Mouse (Mus musculus): ENCODE measurements around the gene C130032M10Rik. TPM values are rescaled to one million over a fixed set of nuclear protein-coding genes. Genes with fewer than 3 reads are reported as not detected.

The C130032M10Rik gene
- polyA plus RNA-seq (2017; shearing (Covaris generic)): not detected

DNA sequence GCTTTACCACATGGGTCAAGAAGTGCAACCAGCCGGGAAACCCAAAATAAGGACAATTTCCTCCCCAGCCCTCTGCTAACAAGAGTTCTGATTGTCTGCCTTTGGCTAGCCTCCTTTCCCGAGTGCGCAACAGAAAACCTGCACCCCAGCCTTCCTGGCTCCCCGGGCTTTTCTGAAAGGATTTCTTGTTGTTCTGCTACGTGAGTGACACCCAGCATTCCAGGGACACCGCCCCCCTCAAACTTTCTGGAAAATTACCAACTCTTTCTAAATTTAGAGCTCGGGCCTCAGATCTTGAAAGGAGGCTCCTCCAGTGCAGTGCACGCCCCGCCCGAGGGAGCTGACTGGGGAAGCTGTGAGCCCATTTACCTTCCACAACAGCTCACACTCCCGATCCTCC lies at the start of gene C130032M10Rik:
TSS of gene C130032M10Rik (plus strand) at position 334 of the 400 bp plus-strand sequence.
- no peak for ATAC-seq

DNA sequence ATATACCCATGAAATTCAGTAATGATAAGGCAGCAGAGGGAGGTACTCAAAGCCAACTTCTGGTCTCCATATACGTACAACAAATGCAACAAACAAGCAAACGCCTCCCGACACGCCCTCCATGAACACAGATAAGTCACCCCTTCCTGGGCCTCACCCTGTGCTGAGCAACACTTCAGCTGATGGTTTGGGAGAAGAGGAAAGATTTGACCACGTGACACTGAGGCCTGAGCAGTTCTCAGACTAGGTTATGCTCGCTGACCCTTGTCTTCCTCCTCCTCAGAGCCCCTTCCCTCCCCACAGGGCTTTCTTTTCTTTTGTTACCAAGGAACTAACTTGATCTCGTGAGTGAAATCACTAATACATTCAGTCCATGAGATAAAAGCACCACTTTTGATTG lies 48.6 kb upstream of the C130032M10Rik start:
- ATAC-seq: no peak

DNA sequence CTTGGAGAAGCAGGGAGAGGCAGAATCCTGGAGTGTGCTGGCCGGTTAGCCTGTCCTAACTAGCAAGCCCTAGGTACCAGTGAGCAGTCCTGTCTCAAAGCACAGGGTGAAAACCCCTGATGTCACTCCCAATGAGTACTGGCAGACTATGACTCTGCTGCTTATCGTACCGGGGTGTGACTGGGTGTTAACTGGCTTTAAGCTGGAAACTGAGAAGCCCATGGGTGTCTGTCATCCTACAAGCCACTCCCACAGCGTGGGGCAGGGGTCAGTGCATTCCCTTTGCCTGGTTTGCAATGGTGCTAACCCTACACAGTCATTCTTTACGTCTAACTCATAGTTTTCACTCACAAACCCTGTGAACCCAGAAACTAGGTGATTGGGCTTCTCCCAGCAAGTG lies 47.3 kb upstream of the C130032M10Rik start:
- ATAC-seq: no peak

DNA sequence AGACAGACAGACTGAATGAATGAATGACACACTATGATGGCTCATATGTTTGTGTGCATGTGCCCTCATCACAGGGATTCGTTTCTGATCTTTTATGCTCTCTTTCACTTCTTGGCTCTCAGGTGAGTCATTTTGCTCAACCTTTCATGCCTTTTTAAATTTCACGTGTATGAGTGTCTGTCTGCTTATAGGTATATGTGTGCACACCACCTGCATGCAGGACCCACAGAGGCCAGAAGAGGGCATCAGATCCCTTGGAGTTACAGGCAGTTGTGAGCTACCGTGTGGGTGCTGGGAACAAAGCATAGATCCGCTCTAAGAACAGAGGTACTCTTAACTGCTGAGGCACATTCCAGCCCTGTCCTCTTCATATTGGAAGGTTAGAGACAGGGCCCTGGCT lies 46.8 kb upstream of the C130032M10Rik start:
- ATAC-seq: no peak

DNA sequence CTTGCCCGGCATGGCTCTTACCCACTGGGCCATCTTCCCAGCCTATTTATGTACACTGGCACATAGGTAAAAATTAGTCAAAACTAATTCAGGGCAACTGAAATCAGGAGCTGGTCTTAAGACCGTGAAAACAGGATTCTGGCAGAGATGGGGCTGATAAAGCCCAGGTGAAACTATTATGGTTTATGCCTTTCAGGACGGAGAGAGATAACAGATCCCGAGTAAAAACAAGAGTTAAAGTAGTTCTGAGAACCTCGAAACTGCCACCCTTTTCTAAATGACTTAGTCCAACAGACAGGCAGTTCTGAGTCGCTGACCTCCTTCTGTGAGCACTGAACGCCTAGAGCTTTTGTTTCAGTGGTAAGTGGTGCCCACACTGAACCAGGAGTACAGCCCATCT lies 43.6 kb upstream of the C130032M10Rik start:
- ATAC-seq: no peak

DNA sequence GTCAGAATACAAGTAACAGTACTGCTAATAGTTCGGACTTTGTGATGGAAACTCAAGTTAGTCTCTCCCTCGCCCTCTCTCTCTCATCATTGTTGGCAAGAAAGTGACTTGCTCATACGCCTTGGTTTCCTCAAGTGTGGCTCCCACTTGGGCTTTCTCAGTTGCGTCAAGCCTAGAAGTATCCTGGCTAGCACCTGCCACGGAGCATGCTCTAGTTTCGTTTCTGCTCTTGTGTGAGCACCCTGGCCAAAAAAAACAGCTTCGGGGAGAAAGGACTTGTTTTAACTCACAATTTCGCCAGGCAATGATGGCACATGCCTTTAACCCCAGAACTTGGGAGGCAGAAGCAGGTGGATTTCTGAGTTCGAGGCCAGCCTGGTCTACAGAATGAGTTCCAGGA lies 38.5 kb upstream of the C130032M10Rik start:
- ATAC-seq: peak; percentile 21

DNA sequence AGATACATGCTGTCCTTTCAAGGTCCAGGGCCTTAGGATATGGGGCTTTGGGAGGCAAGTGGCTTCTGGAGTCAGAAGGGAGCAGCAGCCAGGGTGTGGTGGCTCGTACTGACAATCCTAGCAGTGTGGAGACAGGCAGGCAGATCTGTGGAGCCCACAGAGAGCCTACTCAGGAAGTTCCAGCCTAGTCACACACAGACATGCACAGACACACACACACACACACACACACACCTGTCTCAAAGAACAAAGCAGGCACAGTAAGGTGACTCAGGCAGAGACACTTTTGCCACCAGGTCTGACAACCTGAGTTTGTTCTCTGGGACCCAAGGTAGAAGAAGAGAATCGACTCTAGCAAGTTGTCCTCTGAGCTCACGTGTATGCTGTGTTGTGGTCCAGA lies 34.6 kb upstream of the C130032M10Rik start:
- ATAC-seq: peak; percentile 58

DNA sequence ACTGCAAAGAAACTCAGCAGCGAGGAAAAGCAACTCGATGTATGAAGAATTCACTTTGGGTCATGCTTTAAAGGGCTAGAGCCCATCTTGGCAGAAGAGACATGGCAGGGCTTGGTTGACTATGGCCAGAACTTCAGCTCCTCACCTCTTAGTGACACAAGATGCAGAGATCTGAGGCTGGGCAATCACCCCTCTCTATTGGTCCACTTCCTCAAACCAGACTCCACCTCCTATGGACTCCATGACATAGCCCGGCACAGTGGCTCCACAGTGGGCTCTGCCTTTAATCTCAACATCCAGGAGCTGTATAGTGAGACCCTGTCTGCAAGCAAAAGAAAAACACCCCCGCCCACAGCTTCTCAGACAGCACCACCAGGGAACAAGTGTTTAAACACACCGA lies 30.7 kb upstream of the C130032M10Rik start:
- ATAC-seq: no peak

DNA sequence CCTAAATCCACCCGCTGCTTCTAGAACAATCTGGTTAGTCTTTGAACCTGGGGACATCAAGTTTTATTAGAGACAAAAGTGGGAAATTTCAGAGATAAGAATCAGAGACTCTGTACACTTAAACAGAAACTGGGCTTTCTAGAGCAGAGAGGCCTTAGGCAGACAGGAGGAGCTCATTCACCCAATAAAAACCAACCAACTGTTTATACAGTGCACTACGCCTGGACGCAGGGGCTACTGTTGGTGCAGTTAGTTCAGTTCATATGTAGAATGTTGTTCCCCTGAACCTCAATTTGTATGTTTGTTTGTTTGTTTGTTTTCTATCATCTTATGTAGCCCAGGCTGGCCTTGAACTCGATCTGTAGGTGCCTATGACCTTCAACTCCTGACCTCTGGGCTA lies 28.7 kb upstream of the C130032M10Rik start:
- ATAC-seq: peak; percentile 31

DNA sequence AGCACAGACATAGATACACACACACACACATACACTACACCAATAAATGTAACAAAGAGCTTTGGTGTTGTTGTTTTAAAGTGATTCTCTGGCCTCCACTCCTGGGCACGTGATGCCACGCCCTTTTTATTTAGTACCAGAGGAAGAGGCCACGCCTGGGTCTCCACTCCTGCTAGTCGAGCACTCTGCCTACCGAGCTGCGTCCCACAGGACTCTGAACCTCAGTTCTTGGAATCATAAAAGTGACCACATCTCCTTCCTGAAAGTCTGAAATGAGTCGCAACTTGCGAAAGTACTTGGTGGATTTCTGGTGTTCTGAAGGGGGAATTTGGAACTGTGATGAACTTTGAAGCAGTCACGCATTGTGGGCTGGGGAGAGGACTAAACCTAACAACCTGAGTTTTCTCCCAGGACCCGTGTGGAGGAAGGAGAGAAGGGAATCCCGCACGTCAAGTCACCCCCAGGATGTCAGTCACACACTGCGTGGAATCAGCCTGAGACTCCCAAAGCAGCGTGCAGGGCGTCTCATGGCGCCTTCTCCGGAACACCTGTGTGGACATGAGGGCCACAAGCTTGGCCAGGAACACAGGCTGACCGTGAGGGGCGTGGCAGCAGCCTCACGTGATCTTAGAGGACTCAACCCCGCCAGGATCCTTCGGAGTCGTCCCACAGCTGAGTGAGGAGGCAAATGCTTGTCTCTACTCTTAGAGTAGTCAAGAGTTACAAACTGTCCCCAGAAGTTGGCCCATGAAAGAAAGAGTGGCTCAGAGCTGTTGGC lies 27.8 kb upstream of the C130032M10Rik start:
- peak; percentile 35 for ATAC-seq

DNA sequence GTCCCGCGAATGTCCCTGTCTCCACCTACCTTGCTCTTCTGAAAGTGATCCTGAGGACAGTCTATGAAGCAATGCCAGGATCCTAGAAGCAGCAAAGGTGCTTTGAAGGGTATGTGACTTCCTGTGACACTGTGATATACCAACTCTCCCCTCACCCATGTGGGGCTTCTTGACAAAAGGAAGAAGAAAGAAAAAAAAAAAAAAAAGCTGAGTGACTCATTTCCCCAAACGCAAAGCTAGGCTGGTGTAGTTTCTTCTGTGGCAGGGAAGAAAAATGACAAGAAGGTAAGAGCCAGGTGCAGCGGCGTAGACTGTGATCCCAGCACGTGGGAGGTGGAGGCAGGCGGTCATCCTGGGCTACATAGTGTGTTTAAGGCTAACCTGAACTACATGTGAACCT lies 19.0 kb upstream of the C130032M10Rik start:
- ATAC-seq: peak; percentile 82

DNA sequence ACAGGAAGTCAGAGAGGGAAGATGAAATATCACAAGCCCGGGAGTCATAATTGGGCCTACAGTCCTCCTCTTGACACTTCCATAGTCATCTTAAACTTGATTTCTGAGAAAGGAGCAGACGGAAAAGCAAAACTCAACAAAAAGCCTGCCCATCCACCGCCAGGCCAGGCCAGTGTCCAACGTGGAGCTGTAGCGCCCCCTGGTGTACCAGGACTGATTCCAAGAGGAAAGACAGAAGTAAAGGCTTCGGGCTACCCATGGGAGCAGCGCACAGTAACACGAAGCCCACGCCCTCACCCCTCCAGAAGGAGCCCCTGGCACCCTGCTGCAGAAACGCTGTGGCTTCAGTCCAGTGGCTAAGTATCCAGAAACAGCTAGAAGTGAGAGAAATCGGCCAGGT lies 17.3 kb upstream of the C130032M10Rik start:
- ATAC-seq: peak; percentile 65

DNA sequence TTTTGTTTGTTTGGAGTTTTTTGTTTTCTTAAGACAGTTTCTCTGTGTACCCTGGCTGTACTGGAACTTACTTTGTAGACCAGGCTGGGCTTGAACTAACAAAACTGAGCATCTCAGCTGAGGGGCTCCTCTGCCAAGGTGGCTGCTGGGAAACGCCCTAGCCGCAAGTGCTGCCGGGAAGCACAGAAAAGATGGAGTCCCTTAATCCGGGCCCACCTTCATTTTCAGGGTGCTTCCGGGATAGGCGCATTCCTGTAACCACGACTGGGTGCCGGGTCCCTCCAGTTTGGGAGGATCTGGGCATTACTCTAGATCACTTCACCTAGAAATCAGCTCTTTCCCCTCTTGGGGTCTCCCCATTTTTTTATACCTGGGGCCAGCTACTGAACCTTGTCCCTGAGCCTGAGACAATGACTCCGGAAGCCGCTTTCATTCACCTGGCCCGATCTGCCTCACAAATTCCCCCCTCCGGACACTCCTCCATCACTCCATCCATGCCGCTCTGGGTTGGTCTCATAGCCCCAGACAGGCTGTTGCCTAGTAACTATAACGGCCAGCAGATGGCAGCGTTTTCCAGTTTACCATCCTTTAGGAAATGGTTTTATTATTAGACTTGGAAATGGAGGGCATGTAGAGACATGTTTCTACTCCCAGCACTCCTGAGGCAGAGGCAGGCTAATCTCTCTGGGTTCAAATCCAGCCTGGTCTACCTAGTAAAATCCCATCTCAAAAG lies 15.5 kb upstream of the C130032M10Rik start:
- peak; percentile 31 for ATAC-seq

DNA sequence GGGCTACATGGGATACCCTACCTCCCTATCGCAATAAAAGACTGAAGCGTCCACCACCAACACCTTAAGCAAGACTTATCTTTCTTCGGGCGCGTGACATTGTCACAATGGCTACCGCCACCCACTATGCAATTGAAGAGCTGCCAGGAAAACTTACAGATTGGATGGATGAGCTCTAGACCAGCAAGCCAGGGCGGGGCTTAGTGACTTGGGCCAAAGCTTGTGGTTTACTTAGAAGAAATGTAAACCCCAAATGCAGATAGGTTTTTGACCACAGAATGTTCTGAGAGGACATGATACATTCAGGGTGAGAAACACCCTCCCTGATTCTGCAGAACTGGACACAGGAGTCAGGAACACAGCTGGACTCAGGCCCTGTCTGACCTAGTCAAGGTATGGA lies 14.4 kb upstream of the C130032M10Rik start:
- no peak for ATAC-seq

DNA sequence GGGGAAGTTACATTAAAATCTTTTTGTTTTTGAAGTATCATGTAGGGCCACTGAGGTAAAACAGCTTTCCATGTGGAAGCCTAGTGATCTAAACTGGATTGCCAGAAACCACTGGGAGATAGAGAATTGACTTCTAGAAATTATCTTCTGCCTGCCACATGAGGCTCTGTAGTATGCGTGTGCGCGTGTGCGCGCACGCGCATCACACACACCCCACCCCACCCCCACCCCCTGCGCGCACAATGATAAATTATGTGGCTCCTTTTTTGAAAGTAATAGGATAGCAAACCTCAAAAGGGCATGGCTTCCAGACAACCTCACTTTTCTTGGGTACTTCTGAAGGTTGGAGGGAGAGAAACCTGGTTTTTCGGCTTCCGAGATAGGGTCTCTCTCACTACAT lies 13.6 kb upstream of the C130032M10Rik start:
- ATAC-seq: no peak

DNA sequence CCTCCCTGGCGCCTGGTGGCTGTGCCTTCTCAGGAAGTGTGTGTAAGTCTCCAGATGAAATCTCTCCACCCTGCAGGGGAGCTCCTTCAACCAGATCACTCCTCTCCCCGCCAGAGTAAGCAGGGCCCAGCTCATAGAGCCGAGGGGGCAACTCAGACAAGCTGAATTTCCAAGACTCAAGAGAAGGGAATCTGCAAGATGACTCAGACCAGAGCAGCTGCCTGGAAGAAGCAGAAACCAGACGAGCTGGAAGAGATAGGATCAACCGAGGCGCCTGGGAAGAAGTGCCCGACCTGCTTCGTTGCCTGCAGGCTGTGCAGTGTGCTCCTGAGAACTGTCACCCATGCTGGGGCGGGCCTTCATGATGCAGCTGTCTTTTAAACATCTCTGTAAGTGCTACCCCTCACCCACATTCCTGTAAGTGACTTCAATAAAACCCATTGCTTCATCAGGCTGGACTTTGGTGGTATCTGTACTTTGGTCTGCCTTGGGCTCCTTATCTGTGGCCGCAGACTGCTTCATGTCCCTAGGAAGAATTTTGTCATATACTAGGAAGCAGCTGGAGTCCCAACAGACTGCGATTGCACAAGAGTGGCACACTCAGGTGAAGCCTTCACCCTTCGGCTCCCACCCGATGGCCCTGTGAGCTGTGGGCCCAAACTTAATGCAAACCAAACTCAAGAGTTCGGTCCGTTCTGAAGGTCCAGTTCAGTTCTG lies 12.6 kb upstream of the C130032M10Rik start:
- ATAC-seq: no peak

DNA sequence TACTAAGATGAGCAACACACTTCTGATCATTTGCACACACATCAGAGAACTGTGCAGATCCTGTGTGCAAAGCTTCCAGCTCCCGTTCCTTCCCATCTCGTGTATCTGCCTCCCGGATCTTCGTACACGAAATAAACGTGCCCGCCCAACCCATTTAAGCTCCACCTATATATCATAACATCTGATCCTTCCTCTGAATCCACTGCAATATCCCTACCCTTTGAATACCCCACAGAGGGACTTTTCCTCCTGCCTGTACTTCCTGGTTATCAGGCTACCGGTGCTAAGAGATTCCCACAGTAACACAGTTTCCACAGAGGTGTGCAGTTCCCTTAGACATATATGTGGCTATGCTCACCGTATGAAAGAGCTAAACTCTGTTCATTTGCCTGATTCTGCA lies 10.7 kb upstream of the C130032M10Rik start, which contains the start of gene Ccr4:
TSS of gene Ccr4 (minus strand) at position 101 of the 400 bp plus-strand sequence.
- no peak for ATAC-seq

DNA sequence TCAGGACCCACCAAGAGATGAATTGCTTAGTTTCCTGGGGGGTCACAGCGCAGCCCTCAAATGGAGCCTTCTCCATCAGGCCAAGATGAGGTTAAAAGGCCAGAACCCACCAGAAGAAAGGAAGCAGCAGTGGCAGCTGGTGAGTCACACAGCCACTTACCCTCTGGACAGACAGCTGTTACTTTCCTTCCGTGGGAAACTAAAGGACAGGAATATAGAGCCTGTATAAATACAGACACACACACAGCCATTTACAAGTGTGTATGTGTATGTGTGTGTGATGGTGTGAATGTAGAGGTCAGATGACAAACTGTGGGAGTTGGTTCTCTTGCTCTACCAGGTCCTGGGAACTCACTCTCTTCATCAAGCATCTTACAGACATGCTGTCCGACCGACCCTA lies 8.9 kb upstream of the C130032M10Rik start:
- no peak for ATAC-seq

DNA sequence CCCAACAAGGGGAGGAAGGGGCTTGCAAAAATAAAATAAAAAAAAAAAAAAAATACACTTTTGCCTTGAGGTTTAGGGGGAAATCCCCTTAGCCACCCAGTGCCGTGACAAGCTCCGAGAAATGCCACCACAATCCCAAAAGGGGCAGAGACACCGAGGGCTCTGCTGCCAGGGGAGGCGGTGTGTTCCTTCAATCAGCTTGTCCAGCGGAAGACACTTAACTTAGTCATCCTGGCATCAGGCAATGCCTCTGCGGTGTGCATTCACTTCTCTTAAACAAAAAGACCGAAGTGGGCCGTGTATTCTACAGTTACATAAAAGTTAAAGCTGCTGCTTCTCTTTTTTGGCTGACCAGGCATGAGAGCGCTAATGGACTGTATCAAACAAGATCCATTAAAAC lies 8.1 kb upstream of the C130032M10Rik start:
- ATAC-seq: peak; percentile 73

DNA sequence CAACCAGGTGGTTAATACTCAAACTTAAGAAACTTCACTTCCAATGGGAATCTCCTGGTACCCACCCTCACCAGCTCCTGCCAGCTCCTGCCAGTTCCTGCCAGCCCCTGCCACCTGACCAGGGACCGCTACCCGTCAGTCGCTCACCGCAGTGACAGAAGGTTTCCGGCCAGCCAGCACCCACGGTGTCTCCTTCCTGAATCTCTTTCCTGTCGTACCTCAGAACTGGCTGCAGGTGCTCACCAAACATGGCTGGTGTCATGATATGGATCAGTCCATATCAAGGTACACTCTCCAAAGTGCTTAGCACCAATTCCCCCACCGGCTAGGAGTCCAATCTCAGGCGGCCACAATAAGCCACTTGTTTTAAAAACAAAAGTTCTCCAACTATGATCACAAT lies 5.7 kb upstream of the C130032M10Rik start:
- peak; percentile 80 for ATAC-seq

DNA sequence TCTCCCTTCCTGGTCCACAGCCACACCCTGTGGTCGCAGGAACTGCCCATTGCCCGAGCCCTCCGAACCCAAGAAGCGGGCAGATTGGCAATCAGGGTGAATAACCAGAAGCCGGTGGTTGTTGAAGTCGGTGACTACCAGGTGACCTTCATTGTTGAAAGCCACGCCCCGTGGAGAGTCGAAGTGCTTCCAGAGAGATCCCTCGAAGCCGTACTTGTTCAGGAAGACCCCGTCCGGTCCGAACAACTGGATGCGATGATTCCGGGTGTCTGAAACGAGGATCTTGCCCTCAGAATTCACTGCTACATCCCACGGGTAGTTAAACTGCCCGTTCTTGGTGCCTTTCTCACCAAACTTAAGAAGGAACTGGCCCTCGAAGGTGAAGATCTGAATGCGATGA lies 2.7 kb upstream of the C130032M10Rik start:
- no peak for ATAC-seq

DNA sequence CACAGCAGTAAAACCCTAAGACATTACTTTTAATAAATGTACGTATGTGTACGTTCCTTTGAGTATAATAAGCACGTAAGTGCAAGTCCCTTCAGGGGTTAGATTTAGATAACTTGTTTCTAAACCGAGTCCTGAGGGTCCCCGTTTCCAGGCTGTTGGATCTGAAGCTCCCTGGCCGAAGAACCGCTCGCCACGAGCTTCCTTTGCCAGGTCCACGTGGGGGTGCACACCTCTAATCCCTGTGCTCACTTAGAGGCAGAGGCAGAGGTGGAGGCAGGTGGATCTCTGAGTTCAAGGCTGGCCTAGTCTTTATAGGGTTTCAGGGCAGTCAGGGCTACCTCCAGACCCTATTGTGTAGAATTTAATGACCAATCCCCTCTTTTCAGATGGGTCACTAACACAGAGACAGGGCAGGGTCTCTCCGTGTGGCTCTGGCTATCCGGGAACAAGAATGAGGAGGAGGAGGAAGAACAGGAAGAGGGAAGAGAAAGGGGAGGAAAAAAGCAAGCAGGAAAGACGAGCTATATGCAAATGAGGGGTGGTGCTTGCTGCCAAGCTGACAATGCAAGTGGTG lies 2.5 kb downstream of the C130032M10Rik start:
- ATAC-seq: no peak
